Mouse (Mus musculus): ENCODE data around the gene Rgs19.
A peak's percentile ranks its signal among the peaks of the same experiment; 100 is the strongest.

Rgs19 gene

DNA sequence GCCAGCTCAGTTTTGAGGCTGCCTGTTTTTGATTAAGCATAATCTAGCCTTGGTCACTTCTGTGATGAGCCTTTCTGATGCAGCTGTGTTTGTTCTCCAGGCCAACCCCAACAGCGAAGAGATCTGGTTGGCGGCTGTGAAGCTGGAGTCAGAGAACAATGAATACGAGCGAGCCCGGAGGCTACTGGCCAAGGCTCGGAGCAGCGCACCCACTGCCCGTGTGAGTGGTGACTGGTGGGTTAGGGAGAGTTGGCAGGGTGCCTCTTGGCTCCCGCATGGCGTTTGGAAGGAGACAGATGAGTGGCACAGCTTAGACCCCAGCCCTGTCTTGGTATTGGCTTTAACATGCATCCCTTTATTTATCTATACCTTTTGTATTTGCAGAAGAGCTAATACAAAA, 44.9 kb downstream of the Rgs19 start:
- no peak for DNase-seq

DNA sequence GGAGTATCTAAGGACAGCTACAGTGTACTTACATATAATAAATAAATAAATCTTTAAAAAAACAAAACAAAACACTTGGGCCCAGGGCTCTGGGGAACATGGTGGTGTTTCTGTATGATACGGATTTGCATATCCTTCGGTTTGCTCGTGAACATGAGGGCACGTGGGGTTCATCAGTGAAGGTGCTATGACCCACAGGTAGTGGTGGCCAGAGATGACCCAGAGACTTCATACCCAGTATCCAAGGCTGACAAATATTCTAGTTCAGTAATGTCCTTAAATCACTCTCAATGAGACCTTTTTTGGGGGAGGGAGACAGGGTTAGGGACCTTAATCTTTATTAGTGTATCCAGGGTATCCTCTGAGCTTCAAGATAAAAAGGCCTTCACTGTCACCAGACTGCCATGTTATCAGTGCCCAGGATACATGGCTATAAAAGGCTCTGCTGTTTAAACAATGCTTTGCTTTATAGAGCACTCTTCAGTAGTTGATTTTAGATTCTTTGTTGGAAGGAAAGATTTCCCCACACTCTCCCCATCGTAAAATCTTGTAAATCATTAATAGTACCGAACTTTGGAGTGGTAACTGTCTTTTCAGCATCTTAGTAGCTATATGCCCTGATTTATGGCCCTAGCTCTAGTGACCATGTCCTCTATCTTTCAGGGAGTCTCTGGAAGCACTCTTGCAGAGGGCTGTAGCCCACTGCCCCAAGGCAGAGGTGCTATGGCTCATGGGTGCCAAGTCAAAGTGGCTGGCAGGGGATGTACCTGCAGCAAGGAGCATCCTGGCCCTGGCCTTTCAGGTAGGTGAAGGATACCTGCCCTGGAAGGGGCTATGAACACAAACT, 46.9 kb downstream of the Rgs19 start:
- DNase-seq = no peak

- DNase-seq = no peak
Measured at GRCm38 (mm10) chr2:181645666-181646065, 48.1 kb downstream of the Rgs19 start.

GRCm38 (mm10) chr2:181644361-181644760, 49.4 kb downstream of the Rgs19 start:
- DNase-seq = peak; percentile 73

Data from lung, postnatal 36 days (tissue).